Mouse (Mus musculus): ENCODE results near the gene Tbc1d10b. TPM values are rescaled to one million over a fixed set of nuclear protein-coding genes. Genes with fewer than 3 reads are reported as not detected.

Tbc1d10b gene
- polyA plus RNA-seq, 1 experiment: 26.8 TPM

DNA sequence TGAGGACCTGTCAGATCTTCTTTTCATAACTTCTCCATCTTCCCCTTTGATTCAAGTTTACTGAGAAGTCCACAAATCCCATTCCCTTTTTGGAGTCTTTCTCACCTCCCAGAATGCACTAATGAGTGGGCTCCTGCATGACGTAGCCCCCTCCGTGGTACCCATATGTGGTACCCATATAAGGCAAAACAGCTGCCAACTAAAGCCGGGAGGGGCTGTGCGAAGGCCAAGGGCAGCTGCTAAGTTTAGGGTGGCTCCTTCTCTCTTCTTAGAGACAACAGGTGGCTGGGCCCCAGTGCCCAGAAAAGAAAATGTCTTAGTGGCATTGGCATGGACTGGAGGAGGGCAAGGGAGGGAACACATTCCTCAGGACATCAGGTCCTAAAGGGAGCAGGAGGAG is 2.0 kb upstream of the Tbc1d10b start:
- no peaks in the 10 kb centered on the region for H3K36me3 ChIP-seq (ENCODE audit: control insufficient read depth, insufficient read depth, low read length)
- H3K27ac ChIP-seq (ENCODE audit: insufficient read depth, low read depth, low read length): no peak overlapping the region
- no peak overlapping the region for H3K4me3 ChIP-seq (ENCODE audit: insufficient read depth, low read depth, low read length)
- TF ChIP-seq CTCF (conservative IDR thresholded peaks at IDR 0.05; ENCODE audit: insufficient read depth, insufficient read length, low read depth, low read length) (no peak), POLR2A (IDR thresholded peaks at IDR 0.05; ENCODE audit: low read depth, low read length) (no peak)
- peaks cover 8% of the 10 kb centered on the region; the same call in 1 of the 2 replicates for H3K4me1 ChIP-seq (ENCODE audit: control insufficient read depth, insufficient read depth, low read length)
- WGBS: 83% methylated on average over 4 of the region's 4 CpGs
- DNase-seq: no peak
- no peaks in the 10 kb centered on the region for H3K27me3 ChIP-seq (replicated peaks; ENCODE audit: control insufficient read depth, insufficient read depth, low read length)

DNA sequence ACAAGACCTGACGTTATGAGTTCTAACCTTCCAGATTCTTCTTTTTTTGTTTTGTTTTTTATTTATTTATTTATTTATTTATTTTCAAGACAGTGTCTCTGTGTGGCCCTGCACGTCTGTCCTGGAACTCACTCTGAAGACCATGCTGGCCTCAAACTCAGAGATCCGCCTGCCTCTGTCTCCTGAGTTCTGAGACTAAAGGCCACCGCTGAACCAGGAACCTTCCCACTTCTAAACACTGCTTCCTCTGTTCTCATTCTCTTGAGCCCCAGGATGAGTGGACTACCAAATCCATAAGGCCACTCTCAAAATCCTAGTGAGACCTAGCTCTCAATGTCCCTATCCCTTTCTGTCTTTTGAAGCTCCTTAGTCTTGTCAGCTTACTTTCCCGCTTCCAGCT is 1.6 kb upstream of the Tbc1d10b start:
- Histone ChIP-seq H3K4me1 (ENCODE audit: control insufficient read depth, insufficient read depth, low read length) (peaks cover 8% of the 10 kb centered on the region; the same call in 1 of the 2 replicates), H3K4me3 (ENCODE audit: insufficient read depth, low read depth, low read length) (no peak overlapping the region), H3K27ac (ENCODE audit: insufficient read depth, low read depth, low read length) (no peak overlapping the region), H3K27me3 (replicated peaks; ENCODE audit: control insufficient read depth, insufficient read depth, low read length) (no peaks in the 10 kb centered on the region), H3K36me3 (ENCODE audit: control insufficient read depth, insufficient read depth, low read length) (no peaks in the 10 kb centered on the region)
- WGBS: 81% methylated on average over 5 of the region's 5 CpGs
- no peak for DNase-seq
- TF ChIP-seq POLR2A (IDR thresholded peaks at IDR 0.05; ENCODE audit: low read depth, low read length) (no peak), CTCF (conservative IDR thresholded peaks at IDR 0.05; ENCODE audit: insufficient read depth, insufficient read length, low read depth, low read length) (no peak)

DNA sequence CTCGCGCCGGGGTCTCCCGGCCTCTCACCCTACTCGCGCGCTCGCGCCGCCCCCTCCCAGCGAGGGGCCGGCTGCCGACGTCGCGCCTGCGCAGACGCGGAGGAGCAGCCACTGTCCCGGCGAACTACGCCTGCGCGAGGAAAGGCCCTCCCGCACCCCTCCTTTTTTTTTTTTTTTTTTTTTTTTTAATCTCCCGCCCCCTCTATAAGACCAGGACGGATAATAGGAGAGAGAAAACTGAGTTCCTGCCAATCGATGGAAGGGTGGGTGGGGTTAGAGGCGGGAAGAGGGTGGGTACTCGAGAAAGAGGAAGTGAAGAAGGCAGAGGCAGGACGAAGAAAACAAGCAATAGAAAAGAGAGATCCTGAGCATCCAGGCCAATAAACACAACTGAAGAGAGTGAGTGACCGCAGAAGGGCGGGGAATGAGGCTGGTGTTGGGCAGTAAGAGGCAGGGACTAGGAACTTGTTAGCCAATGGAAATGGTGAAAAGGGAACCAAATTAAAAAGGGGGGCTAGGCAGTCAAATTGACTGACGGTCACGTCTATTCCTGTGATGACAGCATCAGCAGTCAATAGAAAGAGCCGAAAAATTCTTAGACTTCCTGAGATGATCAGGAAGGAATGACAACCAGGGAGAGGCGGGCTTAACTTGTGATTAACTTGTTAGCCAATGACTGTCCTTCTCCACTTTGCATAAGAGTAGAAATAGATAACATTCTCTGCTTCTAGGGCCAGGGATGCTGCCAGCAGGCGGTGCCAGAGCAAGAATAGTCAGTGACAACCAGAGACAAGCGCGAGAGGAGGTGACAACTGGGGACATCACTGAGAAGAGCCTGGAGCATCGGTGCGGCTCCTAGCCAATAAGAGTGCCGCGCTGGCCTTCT is 528 bp upstream of the Tbc1d10b start, which contains the start of gene Mylpf:
Gene Mylpf, plus strand, starts transcription at position 338 of the 886 bp plus-strand sequence.
- Histone ChIP-seq H3K36me3 (ENCODE audit: control insufficient read depth, insufficient read depth, low read length) (no peaks in the 10 kb centered on the region), H3K27me3 (replicated peaks; ENCODE audit: control insufficient read depth, insufficient read depth, low read length) (no peaks in the 10 kb centered on the region), H3K4me1 (ENCODE audit: control insufficient read depth, insufficient read depth, low read length) (peaks cover 8% of the 10 kb centered on the region; the same call in 1 of the 2 replicates), H3K4me3 (ENCODE audit: insufficient read depth, low read depth, low read length) (peak within 1 kb of the TSS; percentile 97), H3K27ac (ENCODE audit: insufficient read depth, low read depth, low read length) (peak within 1 kb of the TSS; percentile 76)
- DNase-seq: peak; percentile 99
- peak; percentile 69 for TF ChIP-seq CTCF (conservative IDR thresholded peaks at IDR 0.05; ENCODE audit: insufficient read depth, insufficient read length, low read depth, low read length)
- peak; percentile 30 for TF ChIP-seq POLR2A (IDR thresholded peaks at IDR 0.05; ENCODE audit: low read depth, low read length)
- 0% methylated on average over 44 of the region's 44 CpGs for whole genome bisulfite sequencing

DNA sequence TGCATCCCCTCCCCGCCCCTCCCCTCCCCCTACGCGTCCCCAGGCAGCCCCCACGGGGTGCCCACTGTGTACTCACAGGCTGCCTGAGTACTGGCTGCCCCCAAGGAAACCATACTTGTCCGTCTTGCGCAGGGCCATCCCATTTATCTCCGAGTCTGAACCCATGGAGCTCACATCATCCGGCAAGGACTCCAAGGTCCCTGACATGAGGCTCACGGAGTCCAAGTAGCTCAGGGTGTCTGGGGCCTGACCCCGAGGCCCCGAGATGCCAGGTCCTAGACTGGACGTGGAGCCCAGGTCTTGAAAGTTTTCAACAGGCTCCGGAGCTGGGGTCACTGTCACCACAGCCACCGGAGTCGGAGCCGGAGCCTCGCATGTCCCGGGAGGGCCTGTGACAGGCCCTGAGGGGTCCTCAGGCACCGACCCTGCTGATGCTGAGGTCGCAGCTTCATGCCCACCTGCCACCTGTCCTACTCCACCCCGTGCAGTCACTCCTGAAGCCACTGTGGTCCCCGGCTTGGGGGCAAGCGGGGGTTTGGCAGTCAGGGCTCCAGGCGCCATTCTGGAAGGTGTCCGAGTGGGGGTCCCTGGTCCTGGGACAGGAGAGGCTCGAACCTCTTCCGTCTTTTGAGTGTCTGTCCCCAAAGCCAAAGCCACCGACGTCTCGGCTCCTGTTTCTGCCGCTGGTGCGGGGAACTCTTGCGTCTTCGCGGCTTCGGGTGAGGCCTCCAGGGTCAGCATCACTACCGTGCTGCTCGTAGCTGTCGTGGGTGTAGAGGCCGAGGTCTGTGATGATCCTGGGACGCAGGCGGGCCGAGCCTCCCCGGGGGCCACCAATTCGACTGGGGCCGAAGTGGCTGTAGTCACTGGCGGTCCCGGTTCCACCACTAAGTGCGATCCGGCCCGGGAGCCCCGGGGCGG is 634 bp downstream of the Tbc1d10b start:
- DNase-seq: no peak
- H3K27ac ChIP-seq (ENCODE audit: insufficient read depth, low read depth, low read length): peak overlapping the region; percentile 76
- H3K4me3 ChIP-seq (ENCODE audit: insufficient read depth, low read depth, low read length): peak overlapping the region; percentile 97
- no peak for TF ChIP-seq POLR2A (IDR thresholded peaks at IDR 0.05; ENCODE audit: low read depth, low read length)
- TF ChIP-seq CTCF (conservative IDR thresholded peaks at IDR 0.05; ENCODE audit: insufficient read depth, insufficient read length, low read depth, low read length): no peak
- no peaks in the 10 kb centered on the region for H3K36me3 ChIP-seq (ENCODE audit: control insufficient read depth, insufficient read depth, low read length)
- H3K4me1 ChIP-seq (ENCODE audit: control insufficient read depth, insufficient read depth, low read length): peaks cover 8% of the 10 kb centered on the region; the same call in 1 of the 2 replicates
- WGBS: under 1% methylated on average over 53 of the region's 53 CpGs
- no peaks in the 10 kb centered on the region for H3K27me3 ChIP-seq (replicated peaks; ENCODE audit: control insufficient read depth, insufficient read depth, low read length)

DNA sequence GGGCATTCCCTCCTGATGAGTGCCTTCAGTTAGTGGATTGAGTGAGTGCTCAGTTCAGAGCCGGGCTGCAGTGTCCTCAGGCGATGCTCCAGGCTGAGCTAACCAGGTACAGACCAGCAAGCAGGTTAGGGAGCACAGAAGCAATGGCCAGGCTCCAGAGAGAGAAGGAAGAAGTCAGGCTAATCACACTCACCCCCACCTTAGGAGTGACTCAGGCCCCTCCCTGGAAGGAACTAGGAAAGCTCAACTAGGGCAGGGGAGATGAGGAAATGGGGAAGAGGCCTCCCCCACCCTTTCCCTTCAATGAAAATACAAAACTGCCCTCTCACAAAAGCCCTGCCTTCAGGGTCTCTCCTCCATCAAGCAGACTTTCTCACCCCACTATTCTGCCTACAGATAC is 1.7 kb downstream of the Tbc1d10b start:
- H3K36me3 ChIP-seq (ENCODE audit: control insufficient read depth, insufficient read depth, low read length): no peaks in the 10 kb centered on the region
- no peak overlapping the region for H3K27ac ChIP-seq (ENCODE audit: insufficient read depth, low read depth, low read length)
- WGBS: 27% methylated on average over 2 of the region's 2 CpGs
- TF ChIP-seq CTCF (conservative IDR thresholded peaks at IDR 0.05; ENCODE audit: insufficient read depth, insufficient read length, low read depth, low read length) (no peak), POLR2A (IDR thresholded peaks at IDR 0.05; ENCODE audit: low read depth, low read length) (no peak)
- H3K4me3 ChIP-seq (ENCODE audit: insufficient read depth, low read depth, low read length): peak overlapping the region; percentile 97
- no peak for DNase-seq
- peaks cover 8% of the 10 kb centered on the region; the same call in 1 of the 2 replicates for H3K4me1 ChIP-seq (ENCODE audit: control insufficient read depth, insufficient read depth, low read length)
- H3K27me3 ChIP-seq (replicated peaks; ENCODE audit: control insufficient read depth, insufficient read depth, low read length): no peaks in the 10 kb centered on the region

DNA sequence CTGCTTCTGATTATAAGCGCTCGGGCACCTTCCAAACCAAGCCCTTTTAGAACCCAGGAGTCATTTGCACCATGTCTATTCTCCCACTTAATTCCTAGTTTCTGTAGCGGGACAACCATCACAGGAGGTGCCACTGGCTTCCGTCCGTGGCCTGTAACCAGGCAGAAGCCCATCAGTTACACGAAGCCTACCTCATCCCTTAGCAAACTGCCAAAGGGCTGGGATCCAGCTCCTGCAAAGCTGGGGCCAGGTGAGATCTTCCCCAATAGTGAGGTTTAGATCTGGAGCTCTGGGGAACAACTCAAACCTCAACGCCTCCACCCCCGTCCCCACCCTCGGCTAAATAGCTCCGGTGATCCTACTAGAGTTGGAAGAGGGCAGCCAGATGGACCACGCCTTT is 11.8 kb downstream of the Tbc1d10b start:
- H3K4me3 ChIP-seq (ENCODE audit: insufficient read depth, low read depth, low read length): no peak overlapping the region
- no peaks in the 10 kb centered on the region for H3K36me3 ChIP-seq (ENCODE audit: control insufficient read depth, insufficient read depth, low read length)
- 49% methylated on average over 11 of the region's 11 CpGs for WGBS
- H3K27ac ChIP-seq (ENCODE audit: insufficient read depth, low read depth, low read length): no peak overlapping the region
- H3K4me1 ChIP-seq (ENCODE audit: control insufficient read depth, insufficient read depth, low read length): peaks cover 12% of the 10 kb centered on the region
- no peaks in the 10 kb centered on the region for H3K27me3 ChIP-seq (replicated peaks; ENCODE audit: control insufficient read depth, insufficient read depth, low read length)
- DNase-seq: no peak
- TF ChIP-seq POLR2A (IDR thresholded peaks at IDR 0.05; ENCODE audit: low read depth, low read length): no peak
- no peak for TF ChIP-seq CTCF (conservative IDR thresholded peaks at IDR 0.05; ENCODE audit: insufficient read depth, insufficient read length, low read depth, low read length)
